Mouse (Mus musculus) E14TG2a.4 (cell line): ENCODE data around the gene Slc7a4.
"Not testable (repeated sequence)": the region's sequence is repeated elsewhere in the genome, so short reads cannot be mapped to it uniquely, and the experiment has no call there.

Experiments
- H3K27me3 ChIP-seq: 2 replicates; pipeline ENCODE4 v1.6.1; 2014; ENCODE audit warnings: low read length, control low read depth; ENCODE audit not compliant: insufficient read depth
- H3K36me3 ChIP-seq: 2 replicates; pipeline ENCODE4 v1.6.1; 2014; ENCODE audit warnings: low read length, control low read depth; ENCODE audit not compliant: insufficient read depth
- H3K4me1 ChIP-seq: replicated peaks from 2 replicates; pipeline ENCODE4 v1.6.1; 2014; ENCODE audit warnings: low read depth, low read length, control low read depth
- H3K4me3 ChIP-seq: replicated peaks from 2 replicates; pipeline ENCODE4 v1.5.1; 2014; ENCODE audit warnings: mild to moderate bottlenecking, low read length
- H3K9me3 ChIP-seq: 2 replicates; pipeline ENCODE4 v1.6.1; 2014; ENCODE audit warnings: low read length, control low read depth
- CTCF ChIP-seq: conservative IDR thresholded peaks from 2 replicates; pipeline ENCODE4 v1.5.1; 2014; ENCODE audit warnings: low read length
- NANOG ChIP-seq: IDR thresholded peaks from 2 replicates; pipeline ENCODE4 v1.6.1; 2014; ENCODE audit warnings: borderline replicate concordance, low read length, mixed read lengths
- POU5F1 ChIP-seq: IDR thresholded peaks from 2 replicates; pipeline ENCODE4 v1.6.1; 2014; ENCODE audit warnings: low read length, borderline replicate concordance

Gene Slc7a4

GRCm38 (mm10) chr16:17614740-17615139, 31.7 kb upstream of the Slc7a4 start:
- peak; percentile 30 for TF ChIP-seq CTCF
- H3K4me3 ChIP-seq, H3K27me3 ChIP-seq, H3K36me3 ChIP-seq: not testable (repeated sequence)
- Histone ChIP-seq H3K9me3 (peaks cover 17% of the 10 kb centered on the region), H3K4me1 (peaks cover 26% of the 10 kb centered on the region)

GRCm38 (mm10) chr16:17611383-17611782, 28.4 kb upstream of the Slc7a4 start:
- Histone ChIP-seq H3K4me3 (no peak overlapping the region), H3K36me3 (no peaks in the 10 kb centered on the region), H3K27me3 (no peaks in the 10 kb centered on the region), H3K9me3 (peaks cover 25% of the 10 kb centered on the region), H3K4me1 (peaks cover under 1% of the 10 kb centered on the region; the same call in 1 of the 2 replicates)
- no peak for TF ChIP-seq CTCF
- TF ChIP-seq NANOG, result no peak
- TF ChIP-seq POU5F1, result no peak

GRCm38 (mm10) chr16:17605684-17606083, 22.7 kb upstream of the Slc7a4 start:
- TF ChIP-seq CTCF (no peak), POU5F1 (no peak), NANOG (no peak)
- H3K36me3 ChIP-seq, result no peaks in the 10 kb centered on the region

GRCm38 (mm10) chr16:17604941-17605340, 21.9 kb upstream of the Slc7a4 start:
- no peak overlapping the region for H3K4me3 ChIP-seq
- no peaks in the 10 kb centered on the region for H3K36me3 ChIP-seq
- peaks cover 13% of the 10 kb centered on the region for H3K9me3 ChIP-seq
- TF ChIP-seq POU5F1 (no peak), CTCF (no peak), NANOG (no peak)
- no peaks in the 10 kb centered on the region for H3K27me3 ChIP-seq
- H3K4me1 ChIP-seq, result no peaks in the 10 kb centered on the region

More at GRCm38 (mm10) chr16:17605684-17606083, 22.7 kb upstream of the Slc7a4 start:
- H3K27me3 ChIP-seq, result no peaks in the 10 kb centered on the region
- no peak overlapping the region for H3K4me3 ChIP-seq
- no peaks in the 10 kb centered on the region for H3K4me1 ChIP-seq
- peaks cover 21% of the 10 kb centered on the region for H3K9me3 ChIP-seq

GRCm38 (mm10) chr16:17600944-17601562, 18.0 kb upstream of the Slc7a4 start:
- 0 out of 2 replicates have a peak, but pooled peaks cover 4% of the 10 kb centered on the region for H3K27me3 ChIP-seq
- H3K9me3 ChIP-seq, result peaks cover under 1% of the 10 kb centered on the region; the same call in 1 of the 2 replicates
- H3K4me3 ChIP-seq, result no peak overlapping the region
- no peaks in the 10 kb centered on the region for H3K4me1 ChIP-seq
- TF ChIP-seq NANOG (no peak), CTCF (peak; percentile 24), POU5F1 (no peak)
- H3K36me3 ChIP-seq, result no peaks in the 10 kb centered on the region

GRCm38 (mm10) chr16:17590731-17591130, 7.7 kb upstream of the Slc7a4 start:
- peaks cover 22% of the 10 kb centered on the region for H3K9me3 ChIP-seq
- no peak overlapping the region for H3K4me3 ChIP-seq
- H3K27me3 ChIP-seq, result peaks cover 24% of the 10 kb centered on the region
- no peaks in the 10 kb centered on the region for H3K4me1 ChIP-seq
- no peaks in the 10 kb centered on the region for H3K36me3 ChIP-seq
- no peak for TF ChIP-seq NANOG
- no peak for TF ChIP-seq CTCF
- TF ChIP-seq POU5F1, result no peak

GRCm38 (mm10) chr16:17584555-17584954, 1.5 kb upstream of the Slc7a4 start:
- Histone ChIP-seq H3K4me1 (peaks cover 3% of the 10 kb centered on the region; the same call in 1 of the 2 replicates), H3K36me3 (no peaks in the 10 kb centered on the region), H3K9me3 (peaks cover 15% of the 10 kb centered on the region), H3K27me3 (no peaks in the 10 kb centered on the region), H3K4me3 (no peak overlapping the region)
- TF ChIP-seq CTCF (no peak), POU5F1 (no peak), NANOG (no peak)

- Histone ChIP-seq H3K4me3 (peak overlapping the region; percentile 81), H3K36me3 (no peaks in the 10 kb centered on the region), H3K4me1 (peaks cover 33% of the 10 kb centered on the region), H3K9me3 (no peaks in the 10 kb centered on the region), H3K27me3 (peaks cover 57% of the 10 kb centered on the region)
- TF ChIP-seq CTCF, result no peak
- no peak for TF ChIP-seq NANOG
- TF ChIP-seq POU5F1, result no peak
These were observed 6.2 kb downstream of the Slc7a4 start for GRCm38 (mm10) chr16:17576825-17577215.
